Mouse (Mus musculus) lung, embryonic 16.5 days (tissue): Measurements from ENCODE around the gene Pde6d. TPM values are rescaled to one million over a fixed set of nuclear protein-coding genes. Genes with fewer than 3 reads are reported as not detected.
"Not testable (repeated sequence)": the region's sequence is repeated elsewhere in the genome, so short reads cannot be mapped to it uniquely, and the experiment has no call there.

ENCODE experiments used
- ATAC-seq: fragments of 200-750 bp; cut with Nextera tagmentation; 2 replicates; pipeline ENCODE4 v1.8.0; 2017; ENCODE audit warnings: low read depth, mild to moderate bottlenecking, moderate library complexity
- H3K27ac ChIP-seq: fragments of 300-500 bp; sonication (generic); 2 replicates; pipeline ENCODE4 v1.5.1; 2014; ENCODE audit warnings: mild to moderate bottlenecking, control low read depth, low read length
- H3K27me3 ChIP-seq: fragments of 300-500 bp; sonication (generic); 2 replicates; pipeline ENCODE4 v1.6.1; 2014; ENCODE audit warnings: low read depth, low read length, mixed read lengths; ENCODE audit not compliant: control insufficient read depth, insufficient read depth
- H3K36me3 ChIP-seq: fragments of 300-500 bp; sonication (generic); 2 replicates; pipeline ENCODE4 v1.6.1; 2014; ENCODE audit warnings: low read length; ENCODE audit not compliant: control insufficient read depth, insufficient read depth
- H3K4me1 ChIP-seq: fragments of 300-500 bp; sonication (generic); replicated peaks from 2 replicates; pipeline ENCODE4 v1.6.1; 2014; ENCODE audit warnings: low read length, mixed read lengths; ENCODE audit not compliant: control insufficient read depth, insufficient read depth
- H3K4me2 ChIP-seq: fragments of 300-500 bp; sonication (generic); 2 replicates; pipeline ENCODE4 v1.6.1; 2014; ENCODE audit warnings: low read depth, low read length, control low read depth
- H3K4me3 ChIP-seq: fragments of 300-500 bp; sonication (generic); 2 replicates; pipeline ENCODE4 v1.5.1; 2014; ENCODE audit warnings: mild to moderate bottlenecking, low read length, control low read depth
- H3K9ac ChIP-seq: fragments of 300-500 bp; sonication (generic); 2 replicates; pipeline ENCODE4 v1.6.1; 2014; ENCODE audit warnings: low read length, control low read depth
- H3K9me3 ChIP-seq: fragments of 300-500 bp; sonication (generic); 2 replicates; pipeline ENCODE4 v1.6.1; 2016; ENCODE audit warnings: low read length; ENCODE audit not compliant: control insufficient read depth
- WGBS: fragments of 180-500 bp; shearing (Covaris S2); extraction: QIAGEN DNeasy Blood & Tissue Kit; methylation state at CpG from one replicate; pipeline ENCODE4 v1.1.7; 2014; 5-methylcytosine and 5-hydroxymethylcytosine counted together
- polyA plus RNA-seq: library from polyadenylated mRNA; unstranded; fragments of >200 nt; fragmentation: Nextera tagmentation; extraction: Ambion mirVana; gene quantifications from 2 replicates; pipeline ENCODE4 v1.2.1, GENCODE M21; 2015

The Pde6d gene
- polyA plus RNA-seq, 1 experiment from 2014 or later: 50.2 TPM

DNA sequence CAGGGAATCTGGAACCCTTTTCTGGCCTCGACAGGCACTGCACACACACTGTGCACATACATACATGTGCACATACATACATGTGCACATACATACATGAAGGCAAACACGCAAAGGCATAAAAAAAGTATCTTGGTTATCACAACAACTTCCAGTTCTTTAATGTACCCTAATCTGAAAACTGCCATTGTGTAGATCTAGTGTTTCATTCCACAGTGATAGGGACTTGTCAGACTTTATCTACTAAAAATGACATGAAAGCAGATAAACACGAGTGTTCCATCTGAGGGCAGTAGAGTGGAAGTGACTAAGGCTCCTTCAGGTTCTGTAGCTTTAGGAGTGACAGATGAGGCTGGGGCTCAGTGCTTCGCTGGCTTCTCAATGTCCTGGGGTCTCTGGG is 31.1 kb downstream of the Pde6d start:
- H3K4me2 ChIP-seq: no peak overlapping the region
- WGBS: 69% methylated on average over 4 of the region's 4 CpGs
- H3K4me3 ChIP-seq: no peak overlapping the region
- no peaks in the 10 kb centered on the region; the same call in 1 of the 2 replicates for H3K36me3 ChIP-seq
- no peaks in the 10 kb centered on the region for H3K4me1 ChIP-seq
- ATAC-seq: no peak
- H3K27me3 ChIP-seq: no peaks in the 10 kb centered on the region
- H3K9ac ChIP-seq: no peak overlapping the region
- H3K9me3 ChIP-seq: no peaks in the 10 kb centered on the region
- H3K27ac ChIP-seq: no peak overlapping the region

DNA sequence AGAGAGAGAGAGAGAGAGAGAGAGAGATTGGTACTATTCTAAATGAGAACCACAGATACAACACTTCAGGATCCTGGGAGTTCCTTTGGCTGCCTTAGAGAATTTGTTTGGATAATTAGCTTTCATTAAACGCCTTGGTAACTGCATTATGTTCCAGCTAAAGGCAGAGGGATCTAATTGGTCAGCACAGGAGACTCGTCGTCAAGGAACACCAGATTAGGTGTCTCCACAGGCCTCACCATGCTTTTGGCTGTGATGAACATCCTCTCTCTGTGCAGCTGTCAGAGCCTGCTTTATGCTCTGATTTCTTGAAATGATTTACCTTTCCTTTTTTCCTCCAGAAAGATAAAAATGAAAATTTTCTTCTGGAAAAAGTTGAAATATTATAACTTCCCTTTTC is 35.6 kb downstream of the Pde6d start:
- H3K27ac ChIP-seq: no peak overlapping the region
- peaks cover 26% of the 10 kb centered on the region for H3K36me3 ChIP-seq
- no peak for ATAC-seq
- H3K4me1 ChIP-seq: no peaks in the 10 kb centered on the region
- no peaks in the 10 kb centered on the region for H3K27me3 ChIP-seq
- H3K4me2 ChIP-seq: no peak overlapping the region
- 70% methylated on average over 3 of the region's 3 CpGs for WGBS
- no peaks in the 10 kb centered on the region for H3K9me3 ChIP-seq
- H3K4me3 ChIP-seq: no peak overlapping the region
- no peak overlapping the region for H3K9ac ChIP-seq

DNA sequence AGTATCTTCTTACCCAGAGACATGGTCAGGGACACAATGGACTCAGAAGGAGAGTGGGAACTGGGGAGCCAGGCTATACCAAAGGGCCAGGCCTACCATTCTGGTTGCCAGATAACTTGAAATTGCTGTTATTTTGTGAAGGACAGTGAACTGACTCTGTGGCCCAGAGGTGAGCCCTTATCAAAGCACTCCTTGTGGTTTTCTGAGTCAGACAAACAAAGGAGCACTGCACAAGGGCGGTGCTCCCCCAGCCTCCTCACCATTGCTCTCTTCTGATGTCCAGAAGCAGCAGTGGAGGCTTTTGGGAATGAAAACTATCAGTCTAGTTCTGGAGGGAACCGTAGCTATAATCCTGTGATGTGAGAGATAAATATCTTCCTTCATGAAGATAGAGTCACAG is 39.8 kb downstream of the Pde6d start:
- WGBS: 79% methylated on average over 2 of the region's 2 CpGs
- H3K4me2 ChIP-seq: no peak overlapping the region
- no peak overlapping the region for H3K4me3 ChIP-seq
- ATAC-seq: no peak
- no peaks in the 10 kb centered on the region for H3K9me3 ChIP-seq
- H3K27ac ChIP-seq: no peak overlapping the region
- no peaks in the 10 kb centered on the region for H3K4me1 ChIP-seq
- no peaks in the 10 kb centered on the region for H3K27me3 ChIP-seq
- no peak overlapping the region for H3K9ac ChIP-seq
- peaks cover 27% of the 10 kb centered on the region for H3K36me3 ChIP-seq

DNA sequence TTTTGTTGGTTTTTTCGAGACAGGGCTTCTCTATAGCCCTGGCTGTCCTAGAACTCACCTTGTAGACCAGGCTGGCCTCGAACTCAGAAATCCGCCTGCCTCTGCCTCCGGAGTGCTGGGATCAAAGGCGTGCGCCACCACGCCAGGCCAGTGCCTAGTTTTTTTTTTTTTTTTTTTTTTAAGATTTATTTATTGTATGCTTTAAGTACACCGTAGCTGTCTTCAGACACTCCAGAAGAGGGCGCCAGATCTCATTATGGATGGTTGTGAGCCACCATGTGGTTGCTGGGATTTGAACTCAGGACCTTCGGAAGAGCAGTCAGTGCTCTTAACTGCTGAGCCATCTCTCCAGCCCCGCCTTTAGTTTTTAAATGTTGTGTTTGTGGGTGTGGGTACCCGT is 42.8 kb downstream of the Pde6d start:
- peaks cover 18% of the 10 kb centered on the region for H3K36me3 ChIP-seq
- H3K4me2 ChIP-seq, H3K4me1 ChIP-seq, H3K4me3 ChIP-seq, H3K9ac ChIP-seq, H3K9me3 ChIP-seq, H3K27ac ChIP-seq, ATAC-seq, H3K27me3 ChIP-seq: not testable (repeated sequence)
- WGBS: 84% methylated on average over 12 of the region's 12 CpGs

DNA sequence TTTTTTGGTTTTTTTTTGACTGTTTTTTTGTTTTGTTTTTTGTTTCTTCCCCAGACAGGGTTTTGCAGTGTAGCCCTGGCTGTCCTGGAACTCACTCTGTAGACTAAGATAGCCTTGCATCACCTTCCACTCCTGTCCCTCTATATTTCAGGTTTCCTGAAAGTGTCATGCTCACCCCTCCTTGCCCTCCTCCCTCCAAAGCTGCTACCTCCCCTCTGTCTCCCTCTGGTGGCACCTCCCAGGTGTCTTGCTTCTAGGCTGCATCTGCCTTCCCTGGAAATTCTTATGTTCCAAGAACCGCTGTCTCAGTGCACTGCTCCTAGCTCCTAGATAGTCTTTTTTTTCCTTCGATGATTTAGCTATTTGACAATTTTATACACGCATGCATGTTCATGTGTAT is 44.0 kb downstream of the Pde6d start:
- WGBS: 52% methylated on average over 3 of the region's 3 CpGs
- H3K9ac ChIP-seq: no peak overlapping the region

GRCm38 (mm10) chr1:86533411-86534130 is 48.9 kb downstream of the Pde6d start:
- no peaks in the 10 kb centered on the region for H3K27me3 ChIP-seq
- H3K4me1 ChIP-seq: peaks cover 27% of the 10 kb centered on the region
- H3K27ac ChIP-seq: peak overlapping the region; percentile 65
- WGBS: 61% methylated on average over 6 of the region's 6 CpGs
- no peak overlapping the region for H3K4me2 ChIP-seq
- no peak overlapping the region for H3K4me3 ChIP-seq
- peaks cover 16% of the 10 kb centered on the region for H3K36me3 ChIP-seq
- no peak overlapping the region for H3K9ac ChIP-seq
- no peaks in the 10 kb centered on the region for H3K9me3 ChIP-seq
- peak; percentile 30 for ATAC-seq

More for the DNA sequence above, 44.0 kb downstream of the Pde6d start:
- ATAC-seq: no peak
- Histone ChIP-seq H3K9me3 (no peaks in the 10 kb centered on the region), H3K27me3 (no peaks in the 10 kb centered on the region), H3K27ac (no peak overlapping the region), H3K4me3 (no peak overlapping the region), H3K4me1 (no peaks in the 10 kb centered on the region), H3K4me2 (no peak overlapping the region), H3K36me3 (peaks cover 8% of the 10 kb centered on the region)

GRCm38 (mm10) chr1:86532362-86533051 is 49.9 kb downstream of the Pde6d start:
- H3K4me3 ChIP-seq: no peak overlapping the region; the same call in 1 of the 2 replicates
- no peak overlapping the region for H3K9ac ChIP-seq
- H3K4me2 ChIP-seq: no peak overlapping the region
- no peaks in the 10 kb centered on the region for H3K9me3 ChIP-seq
- H3K36me3 ChIP-seq: peaks cover 16% of the 10 kb centered on the region
- WGBS: 22% methylated on average over 11 of the region's 11 CpGs
- no peaks in the 10 kb centered on the region for H3K27me3 ChIP-seq
- peaks cover 27% of the 10 kb centered on the region for H3K4me1 ChIP-seq
- peak overlapping the region; percentile 53 for H3K27ac ChIP-seq
- ATAC-seq: peak; percentile 46

- ATAC-seq: peak; percentile 10
- Histone ChIP-seq H3K27me3 (no peaks in the 10 kb centered on the region), H3K4me2 (no peak overlapping the region), H3K9me3 (no peaks in the 10 kb centered on the region), H3K4me1 (peaks cover 27% of the 10 kb centered on the region), H3K4me3 (no peak overlapping the region; the same call in 1 of the 2 replicates), H3K36me3 (peaks cover 16% of the 10 kb centered on the region), H3K27ac (peak overlapping the region; percentile 53), H3K9ac (0 out of 2 replicates have a peak overlapping the region, but pooled peaks have one; percentile 2)
- WGBS: 6% methylated on average over 13 of the region's 13 CpGs
Observed at GRCm38 (mm10) chr1:86531547-86532321, 50.7 kb downstream of the Pde6d start.
